Mouse (Mus musculus) liver, adult 2 months (tissue): ENCODE results near the gene Usp2. TPM values are rescaled to one million over a fixed set of nuclear protein-coding genes. Genes with fewer than 3 reads are reported as not detected.

Experiments
- DNase-seq: peaks from one replicate; pipeline ENCODE4 v3.0.0-alpha.2; 2011; ENCODE audit warnings: low read depth, low spot score; ENCODE audit errors: extremely low read depth
- H3K27ac ChIP-seq: fragments of 200-500 bp; replicated peaks from 2 replicates; pipeline ENCODE4 v1.5.1; 2012; ENCODE audit warnings: low read depth, mild to moderate bottlenecking, control low read depth, inconsistent platforms, low read length; ENCODE audit not compliant: insufficient read depth
- H3K27me3 ChIP-seq: fragments of 200-500 bp; 2 replicates; pipeline ENCODE4 v1.6.1; 2012; ENCODE audit warnings: mild to moderate bottlenecking, moderate library complexity, low read length, inconsistent platforms; ENCODE audit not compliant: control insufficient read depth, insufficient read depth
- H3K36me3 ChIP-seq: fragments of 200-500 bp; 2 replicates; pipeline ENCODE4 v1.6.1; 2012; ENCODE audit warnings: low read length, inconsistent platforms; ENCODE audit not compliant: control insufficient read depth, insufficient read depth
- H3K4me1 ChIP-seq: fragments of 200-500 bp; 2 replicates; pipeline ENCODE4 v1.6.1; 2011; ENCODE audit warnings: low read length; ENCODE audit not compliant: control insufficient read depth, insufficient read depth
- H3K4me3 ChIP-seq: fragments of 200-500 bp; 2 replicates; pipeline ENCODE4 v1.5.1; 2011; ENCODE audit warnings: low read depth, mild to moderate bottlenecking, control low read depth, low read length, moderate library complexity; ENCODE audit not compliant: insufficient read depth
- H3K79me2 ChIP-seq: fragments of 200-500 bp; 2 replicates; pipeline ENCODE4 v1.6.1; 2012; ENCODE audit warnings: inconsistent platforms, mild to moderate bottlenecking, low read length, moderate library complexity; ENCODE audit not compliant: control insufficient read depth, insufficient read depth
- H3K9ac ChIP-seq: fragments of 200-500 bp; 2 replicates; pipeline ENCODE4 v1.6.1; 2012; ENCODE audit warnings: low read depth, mild to moderate bottlenecking, control low read depth, inconsistent platforms, low read length
- CTCF ChIP-seq: fragments of 200-500 bp; IDR thresholded peaks from 2 replicates; pipeline ENCODE4 v1.5.1; 2011; ENCODE audit warnings: low read depth, low read length, control low read depth
- POLR2A ChIP-seq: fragments of 200-500 bp; IDR thresholded peaks from 2 replicates; pipeline ENCODE4 v1.6.1; 2011; ENCODE audit warnings: low read length, control low read depth; ENCODE audit not compliant: insufficient read depth; ENCODE audit errors: extremely low read depth
- WGBS: fragments of 180-500 bp; shearing (Covaris S2); methylation state at CpG from one replicate; pipeline ENCODE4 v1.1.7; 2018; 5-methylcytosine and 5-hydroxymethylcytosine counted together
- polyA plus RNA-seq: library from polyadenylated mRNA; depleted of rRNA; stranded (reverse); fragments of >200 nt; gene quantifications from 2 replicates; pipeline ENCODE4 v1.2.3, GENCODE M21; 2012
- total RNA-seq: library from RNA; depleted of rRNA; stranded (reverse); fragments of >200 nt; gene quantifications from 2 replicates; pipeline ENCODE4 v1.2.3, GENCODE M21; 2014

Usp2 gene
- total and polyA plus RNA-seq, 2 experiments = 3.1 to 13.6 TPM

DNA sequence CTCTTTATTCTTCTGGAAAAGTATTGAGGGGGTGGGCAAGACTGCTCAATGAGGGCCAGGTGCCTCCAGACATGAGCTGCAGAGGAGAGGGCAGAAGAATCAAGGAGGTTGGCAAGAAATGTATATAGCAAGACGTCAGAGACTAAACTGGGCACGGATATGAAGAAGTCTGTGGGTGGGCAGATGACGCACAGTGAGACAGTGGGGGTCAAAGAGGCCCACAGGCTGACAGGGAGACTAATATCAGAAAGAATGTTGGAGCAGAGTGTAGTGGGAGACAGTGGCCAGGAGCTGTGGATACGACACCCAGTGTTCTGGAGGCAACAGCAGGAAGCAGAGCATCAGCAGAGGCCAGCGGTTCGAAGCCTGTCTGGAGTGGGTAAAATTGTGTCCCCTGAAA, 8.2 kb upstream of the Usp2 start:
- TF ChIP-seq POLR2A (no peak), CTCF (no peak)
- H3K27ac ChIP-seq = no peak overlapping the region
- H3K27me3 ChIP-seq = peaks cover 2% of the 10 kb centered on the region; the same call in 1 of the 2 replicates
- 80% methylated on average over 6 of the region's 6 CpGs for WGBS
- no peak overlapping the region for H3K4me3 ChIP-seq
- H3K36me3 ChIP-seq = no peaks in the 10 kb centered on the region
- H3K4me1 ChIP-seq = no peaks in the 10 kb centered on the region
- no peak overlapping the region for H3K9ac ChIP-seq
- no peak for DNase-seq
- no peaks in the 10 kb centered on the region for H3K79me2 ChIP-seq

DNA sequence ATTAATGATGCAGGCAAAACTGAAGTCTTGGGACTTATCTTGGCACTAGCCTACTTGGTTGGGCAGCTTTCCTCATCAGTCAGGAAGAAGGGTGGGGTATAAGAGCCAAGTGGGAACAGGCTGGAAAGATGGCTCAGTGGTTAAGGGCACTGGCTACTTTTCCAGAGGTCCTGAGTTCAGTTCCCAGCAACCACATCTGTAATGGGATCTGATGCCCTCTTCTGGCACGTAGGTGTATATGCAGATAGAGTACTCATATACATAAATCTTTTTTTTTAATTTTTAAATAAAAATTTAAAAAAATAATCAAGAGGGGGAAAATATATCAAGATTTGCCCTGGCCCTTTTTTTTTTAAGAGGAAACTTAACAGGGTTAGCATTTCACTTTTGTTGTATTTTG, 1.6 kb upstream of the Usp2 start:
- DNase-seq = no peak
- Histone ChIP-seq H3K4me3 (no peak overlapping the region), H3K79me2 (no peaks in the 10 kb centered on the region), H3K4me1 (no peaks in the 10 kb centered on the region), H3K36me3 (no peaks in the 10 kb centered on the region), H3K27me3 (no peaks in the 10 kb centered on the region), H3K9ac (no peak overlapping the region), H3K27ac (no peak overlapping the region)
- 26% methylated on average over 1 of the region's 1 CpGs for WGBS
- TF ChIP-seq CTCF (0 out of 2 replicates have a peak, but pooled peaks have one; percentile 4), POLR2A (no peak)

DNA sequence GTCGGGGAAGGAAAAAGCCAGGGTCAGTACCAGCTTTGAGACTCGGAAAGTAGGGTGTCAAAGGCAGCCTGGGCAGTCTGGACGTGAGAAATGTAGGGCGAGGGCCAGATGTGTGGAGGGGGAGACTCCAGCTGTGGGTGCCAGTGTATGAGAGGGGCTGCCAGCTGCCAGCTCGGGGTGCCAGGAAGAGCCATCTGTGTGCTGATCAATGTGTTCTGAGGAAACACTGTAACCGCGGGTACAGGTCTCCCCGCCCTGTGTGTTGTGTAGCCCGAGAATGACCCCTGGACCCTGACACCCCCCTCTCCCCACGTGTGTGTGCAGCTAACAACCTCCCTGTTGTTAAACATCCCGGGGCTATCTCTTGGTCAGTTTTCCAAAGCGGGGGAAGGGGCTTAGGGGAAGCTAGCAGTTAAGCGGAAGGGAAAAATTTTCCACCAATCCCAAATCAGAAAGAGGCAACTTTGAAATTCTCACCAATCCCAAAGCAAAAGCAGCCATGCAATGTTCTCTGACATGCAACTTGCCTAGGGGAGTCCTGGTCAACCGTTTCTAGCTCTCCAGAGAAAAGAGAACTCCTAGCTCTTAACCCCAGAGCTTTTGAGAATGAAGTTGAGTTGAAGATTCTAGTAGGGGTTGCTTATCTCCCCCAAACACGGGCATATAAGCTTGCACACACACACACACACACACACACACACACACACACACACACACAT, 579 bp downstream of the Usp2 start:
- H3K4me1 ChIP-seq = no peaks in the 10 kb centered on the region
- H3K9ac ChIP-seq = peak overlapping the region; percentile 87
- DNase-seq = peak; percentile 45
- H3K27ac ChIP-seq = peak overlapping the region; percentile 56
- no peaks in the 10 kb centered on the region for H3K36me3 ChIP-seq
- no peaks in the 10 kb centered on the region for H3K27me3 ChIP-seq
- no peaks in the 10 kb centered on the region for H3K79me2 ChIP-seq
- 8% methylated on average over 15 of the region's 15 CpGs for WGBS
- TF ChIP-seq POLR2A = no peak
- TF ChIP-seq CTCF = no peak
- peak overlapping the region; percentile 84 for H3K4me3 ChIP-seq

DNA sequence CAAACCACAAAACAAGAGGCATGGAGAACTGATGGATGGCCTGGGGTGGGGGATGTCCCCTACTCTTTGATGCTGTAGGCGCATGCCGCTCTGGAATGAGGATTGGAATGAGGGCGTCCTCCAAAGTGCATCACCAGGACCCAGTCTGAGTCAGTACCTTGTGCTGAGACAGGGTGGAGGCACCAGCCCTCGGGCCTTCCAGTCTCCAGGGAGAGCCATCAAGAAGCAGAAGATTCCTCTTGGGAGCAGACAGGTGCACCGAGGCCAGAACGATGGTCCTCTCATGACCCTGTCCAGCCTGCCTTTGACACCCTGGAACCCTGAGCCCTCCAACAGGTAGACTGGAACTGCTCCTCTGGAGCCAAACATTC, 1.1 kb downstream of the Usp2 start:
- 91% methylated on average over 6 of the region's 6 CpGs for WGBS
- no peak overlapping the region for H3K4me3 ChIP-seq

DNA sequence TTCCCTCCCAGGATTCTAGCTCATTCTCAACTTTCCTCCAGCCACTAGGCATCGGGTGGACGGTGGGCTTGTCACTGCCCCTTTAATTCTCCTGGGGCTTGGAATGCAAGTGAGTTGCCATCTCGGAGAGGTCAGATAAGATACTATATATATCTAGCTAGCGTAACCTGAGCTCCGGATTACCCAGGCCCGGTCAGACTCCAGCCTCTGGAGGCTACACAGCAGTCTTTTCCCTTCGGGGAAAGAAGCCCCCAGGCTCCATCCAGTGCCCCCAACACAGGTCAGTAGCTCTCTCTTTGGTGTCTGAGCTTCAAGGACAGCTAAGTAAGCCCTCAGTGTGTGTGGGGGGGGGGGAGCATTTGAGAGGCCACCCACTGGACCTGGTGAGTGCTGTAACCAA, 2.4 kb downstream of the Usp2 start:
- no peaks in the 10 kb centered on the region for H3K36me3 ChIP-seq
- no peak overlapping the region for H3K9ac ChIP-seq
- no peak overlapping the region for H3K27ac ChIP-seq
- H3K27me3 ChIP-seq = no peaks in the 10 kb centered on the region
- H3K4me1 ChIP-seq = no peaks in the 10 kb centered on the region
- WGBS = 58% methylated on average over 7 of the region's 7 CpGs
- no peak for TF ChIP-seq CTCF
- H3K79me2 ChIP-seq = no peaks in the 10 kb centered on the region
- H3K4me3 ChIP-seq = no peak overlapping the region
- no peak for DNase-seq

More for the DNA sequence above, 1.1 kb downstream of the Usp2 start:
- TF ChIP-seq POLR2A (no peak), CTCF (no peak)
- Histone ChIP-seq H3K36me3 (no peaks in the 10 kb centered on the region), H3K4me1 (no peaks in the 10 kb centered on the region), H3K9ac (no peak overlapping the region), H3K79me2 (no peaks in the 10 kb centered on the region), H3K27ac (no peak overlapping the region), H3K27me3 (no peaks in the 10 kb centered on the region)
- DNase-seq = no peak

DNA sequence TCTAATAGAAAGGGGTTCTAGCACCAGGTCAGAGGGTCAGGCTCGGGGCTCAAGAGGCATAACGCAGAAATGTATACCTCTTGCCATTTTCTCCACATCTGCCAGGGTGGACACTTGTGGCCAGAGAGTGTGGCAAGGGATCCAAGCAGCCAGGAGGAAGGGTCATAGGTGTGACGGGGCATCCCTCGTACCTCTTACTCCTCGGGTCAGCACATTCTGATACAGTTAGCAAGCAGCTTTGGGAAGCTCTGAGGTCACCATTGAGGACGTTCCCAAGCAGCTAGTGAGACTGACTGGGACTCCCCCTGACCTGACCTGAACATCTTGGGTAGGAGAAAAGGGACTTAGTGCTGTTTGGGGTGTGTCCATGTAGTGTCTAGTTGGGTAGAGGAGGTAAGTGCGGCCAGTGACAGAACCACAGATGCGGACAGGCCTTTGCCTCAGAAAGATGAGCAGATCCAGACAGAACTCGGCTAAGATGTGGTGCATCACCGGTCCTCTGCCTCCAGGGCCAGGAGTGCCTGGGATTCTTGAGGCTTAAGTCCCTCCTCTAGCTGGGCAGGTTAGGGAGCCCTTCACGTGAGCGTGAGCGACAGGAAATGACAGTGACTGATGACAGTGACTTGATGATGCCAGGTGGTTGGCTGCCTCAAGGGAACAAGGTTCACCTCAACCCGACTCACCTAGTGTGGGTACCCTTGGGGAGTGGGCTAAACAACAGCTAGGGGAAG, 3.5 kb downstream of the Usp2 start:
- Histone ChIP-seq H3K79me2 (no peaks in the 10 kb centered on the region), H3K4me3 (no peak overlapping the region), H3K4me1 (no peaks in the 10 kb centered on the region), H3K27ac (no peak overlapping the region), H3K27me3 (no peaks in the 10 kb centered on the region), H3K9ac (no peak overlapping the region), H3K36me3 (no peaks in the 10 kb centered on the region)
- no peak for DNase-seq
- no peak for TF ChIP-seq POLR2A
- no peak for TF ChIP-seq CTCF
- WGBS = 87% methylated on average over 14 of the region's 14 CpGs
